Mouse (Mus musculus) mouse trophoblast stem cell (cell line): ENCODE measurements around the gene Myo18b.

Experiments used
- in situ Hi-C, 2 experiments: fragments of 300-500 bp; cut with MseI, MboI; formaldehyde crosslinking; loops; 2 replicates in 1 of 2; 3 replicates in 1 of 2; pipeline ENCODE4 v1.15.1; 2025

Myo18b gene

GRCm38 (mm10) chr5:112679251-112679650, 216.9 kb downstream of the Myo18b start:
- in situ Hi-C loops: no loop called here

GRCm38 (mm10) chr5:112678153-112678552, 218.0 kb downstream of the Myo18b start:
- in situ Hi-C loops: no loop called here

- in situ Hi-C loops: no loop called here
These were observed 221.4 kb downstream of the Myo18b start for GRCm38 (mm10) chr5:112674806-112675205.

GRCm38 (mm10) chr5:112672457-112672856, 223.7 kb downstream of the Myo18b start:
- in situ Hi-C loops: no loop called here

- in situ Hi-C loops: no loop called here
These were observed 224.2 kb downstream of the Myo18b start for GRCm38 (mm10) chr5:112671961-112672360.

- in situ Hi-C loops: no loop called here
These were observed 229.0 kb downstream of the Myo18b start for GRCm38 (mm10) chr5:112667153-112667552.

GRCm38 (mm10) chr5:112665661-112666060, 230.5 kb downstream of the Myo18b start:
- in situ Hi-C loops: no loop called here

- in situ Hi-C loops: no loop called here
These were observed 232.5 kb downstream of the Myo18b start for GRCm38 (mm10) chr5:112663701-112664100.

- in situ Hi-C loops: no loop called here
These were observed 235.2 kb downstream of the Myo18b start for GRCm38 (mm10) chr5:112660924-112661431.

GRCm38 (mm10) chr5:112659295-112659694, 236.9 kb downstream of the Myo18b start:
- in situ Hi-C loops: no loop called here

- in situ Hi-C loops: no loop called here
These were observed 239.4 kb downstream of the Myo18b start for GRCm38 (mm10) chr5:112656811-112657210.

- in situ Hi-C loops: no loop called here
These were observed 240.1 kb downstream of the Myo18b start for GRCm38 (mm10) chr5:112655986-112656541.

GRCm38 (mm10) chr5:112655529-112655928, 240.6 kb downstream of the Myo18b start:
- in situ Hi-C loops: no loop called here

- in situ Hi-C loops: no loop called here
These were observed 244.1 kb downstream of the Myo18b start for GRCm38 (mm10) chr5:112652036-112652435.

- in situ Hi-C loops: no loop called here
These were observed 246.9 kb downstream of the Myo18b start for GRCm38 (mm10) chr5:112649164-112649702.

- in situ Hi-C loops: no loop called here
These were observed 249.3 kb downstream of the Myo18b start for GRCm38 (mm10) chr5:112646871-112647270.

GRCm38 (mm10) chr5:112645535-112645934, 250.6 kb downstream of the Myo18b start:
- in situ Hi-C loops: no loop called here

- in situ Hi-C loops: no loop called here
These were observed 252.5 kb downstream of the Myo18b start for GRCm38 (mm10) chr5:112643533-112644272.

GRCm38 (mm10) chr5:112642731-112643130, 253.4 kb downstream of the Myo18b start:
- in situ Hi-C loops: no loop called here

GRCm38 (mm10) chr5:112641770-112642169, 254.4 kb downstream of the Myo18b start:
- in situ Hi-C loops: no loop called here

GRCm38 (mm10) chr5:112641131-112641530, 255.0 kb downstream of the Myo18b start:
- in situ Hi-C loops: no loop called here

GRCm38 (mm10) chr5:112640651-112641050, 255.5 kb downstream of the Myo18b start:
- in situ Hi-C loops: no loop called here
